Mouse (Mus musculus) bone marrow, adult 2 months (tissue): ENCODE results near the gene Zap70. TPM values are rescaled to one million over a fixed set of nuclear protein-coding genes. Genes with fewer than 3 reads are reported as not detected.
"Not testable (repeated sequence)": the region's sequence is repeated elsewhere in the genome, so short reads cannot be mapped to it uniquely, and the experiment has no call there.

Source experiments
- H3K27ac ChIP-seq: fragments of 200-500 bp; 2 replicates; pipeline ENCODE4 v1.5.1; 2012; ENCODE audit warnings: low read depth, mild to moderate bottlenecking, control low read depth, inconsistent platforms, low read length; ENCODE audit not compliant: control insufficient read depth, poor library complexity, insufficient read depth
- H3K4me1 ChIP-seq: fragments of 200-500 bp; 2 replicates; pipeline ENCODE4 v1.6.1; 2011; ENCODE audit warnings: low read length; ENCODE audit not compliant: control insufficient read depth, insufficient read depth
- H3K4me3 ChIP-seq: fragments of 200-500 bp; replicated peaks from 2 replicates; pipeline ENCODE3; 2011; ENCODE audit warnings: mild to moderate bottlenecking, low read depth, low read length, control low read depth; ENCODE audit not compliant: control insufficient read depth
- CTCF ChIP-seq: fragments of 200-500 bp; IDR thresholded peaks from 2 replicates; pipeline ENCODE4 v1.5.1; 2011; ENCODE audit warnings: low read length, control low read depth; ENCODE audit not compliant: control insufficient read depth, insufficient read depth
- POLR2A ChIP-seq: fragments of 200-500 bp; IDR thresholded peaks from 2 replicates; pipeline ENCODE4 v1.6.1; 2011; ENCODE audit warnings: low read depth, mild to moderate bottlenecking, control low read depth, low read length, borderline replicate concordance; ENCODE audit not compliant: control insufficient read depth
- WGBS: fragments of 180-500 bp; shearing (Covaris S2); methylation state at CpG from one replicate; pipeline ENCODE4 v1.1.7; 2018; 5-methylcytosine and 5-hydroxymethylcytosine counted together
- polyA plus RNA-seq: library from polyadenylated mRNA; stranded (reverse); fragments of >200 nt; gene quantifications from 2 replicates; pipeline ENCODE4 v1.2.4, GENCODE M21; 2011; ENCODE audit warnings: low replicate concordance; ENCODE audit not compliant: missing spikeins, insufficient read depth, insufficient read length

The Zap70 gene
- polyA plus RNA-seq, 1 experiment, result 5.3 TPM

- Histone ChIP-seq H3K4me1 (no peaks in the 10 kb centered on the region; the same call in 1 of the 2 replicates), H3K27ac (no peak overlapping the region), H3K4me3 (no peak overlapping the region)
- no peak for TF ChIP-seq POLR2A
- no peak for TF ChIP-seq CTCF
- 95% methylated on average over 4 of the region's 4 CpGs for WGBS
These were observed 43.2 kb downstream of the Zap70 start for GRCm38 (mm10) chr1:36804833-36805232.

- Histone ChIP-seq H3K27ac (no peak overlapping the region), H3K4me3 (no peak overlapping the region), H3K4me1 (no peaks in the 10 kb centered on the region; the same call in 1 of the 2 replicates)
- WGBS, result 93% methylated on average over 7 of the region's 7 CpGs
- TF ChIP-seq CTCF (no peak), POLR2A (no peak)
These were observed 44.7 kb downstream of the Zap70 start for GRCm38 (mm10) chr1:36806181-36806905.

GRCm38 (mm10) chr1:36807086-36807485 lies 45.5 kb downstream of the Zap70 start:
- no peak overlapping the region for H3K4me3 ChIP-seq
- no peaks in the 10 kb centered on the region for H3K4me1 ChIP-seq
- 46% methylated on average over 1 of the region's 1 CpGs for WGBS
- no peak overlapping the region for H3K27ac ChIP-seq
- no peak for TF ChIP-seq CTCF
- no peak for TF ChIP-seq POLR2A

GRCm38 (mm10) chr1:36807782-36808565 lies 46.4 kb downstream of the Zap70 start:
- WGBS, result 93% methylated on average over 14 of the region's 14 CpGs
- Histone ChIP-seq H3K4me1 (no peaks in the 10 kb centered on the region), H3K4me3 (no peak overlapping the region), H3K27ac (no peak overlapping the region)
- TF ChIP-seq POLR2A (no peak; the same call in 1 of the 2 replicates), CTCF (no peak)

- no peak overlapping the region for H3K27ac ChIP-seq
- TF ChIP-seq POLR2A (no peak), CTCF (no peak)
- 95% methylated on average over 7 of the region's 7 CpGs for WGBS
- no peaks in the 10 kb centered on the region for H3K4me1 ChIP-seq
- no peak overlapping the region for H3K4me3 ChIP-seq
These were observed 50.2 kb downstream of the Zap70 start for GRCm38 (mm10) chr1:36811806-36812205.

- Histone ChIP-seq H3K4me1 (no peaks in the 10 kb centered on the region), H3K4me3 (no peak overlapping the region), H3K27ac (no peak overlapping the region)
- TF ChIP-seq POLR2A (no peak), CTCF (no peak)
- 70% methylated on average over 7 of the region's 7 CpGs for WGBS
These were observed 51.8 kb downstream of the Zap70 start for GRCm38 (mm10) chr1:36813415-36813814.

- Histone ChIP-seq H3K4me3 (no peak overlapping the region), H3K4me1 (no peaks in the 10 kb centered on the region), H3K27ac (no peak overlapping the region)
- WGBS, result 70% methylated on average over 5 of the region's 5 CpGs
- TF ChIP-seq CTCF (no peak), POLR2A (no peak)
These were observed 52.8 kb downstream of the Zap70 start for GRCm38 (mm10) chr1:36814271-36814903.

- Histone ChIP-seq H3K4me3 (no peak overlapping the region), H3K4me1 (no peaks in the 10 kb centered on the region), H3K27ac (no peak overlapping the region)
- WGBS, result 37% methylated on average over 6 of the region's 6 CpGs
- TF ChIP-seq CTCF (no peak), POLR2A (no peak)
These were observed 53.6 kb downstream of the Zap70 start for GRCm38 (mm10) chr1:36815166-36815565.

GRCm38 (mm10) chr1:36821918-36822317 lies 60.3 kb downstream of the Zap70 start:
- not testable (repeated sequence) for H3K4me3 ChIP-seq, H3K4me1 ChIP-seq, H3K27ac ChIP-seq
- WGBS, result 84% methylated on average over 4 of the region's 4 CpGs
